Mouse (Mus musculus) CH12.LX (cell line): Measurements from ENCODE around the gene Cox8a. TPM values are rescaled to one million over a fixed set of nuclear protein-coding genes. Genes with fewer than 3 reads are reported as not detected.

Experiments used
- DNase-seq: peaks from one replicate; pipeline ENCODE4 v3.0.0-alpha.2; 2013; ENCODE audit errors: extremely low read depth
- H3K27ac ChIP-seq: 2 replicates; pipeline ENCODE4 v1.5.1; 2012; ENCODE audit warnings: low read depth, mild to moderate bottlenecking, control low read depth, moderate library complexity; ENCODE audit not compliant: insufficient read depth
- H3K27me3 ChIP-seq: replicated peaks from 2 replicates; pipeline ENCODE3; 2012; ENCODE audit warnings: inconsistent platforms
- H3K36me3 ChIP-seq, 2 experiments: replicated peaks in 1 of 2; 2 replicates each; pipeline versions ENCODE3 to v1.6.1; 2012; ENCODE audit warnings: inconsistent platforms in 1 of 2, low read length in 1 of 2, mild to moderate bottlenecking in 1 of 2, mixed read lengths in 1 of 2, moderate library complexity in 1 of 2; ENCODE audit not compliant: control insufficient read depth in 1 of 2, insufficient read depth in 1 of 2
- H3K4me1 ChIP-seq, 2 experiments: 2 replicates each; pipeline ENCODE4 v1.6.1; 2012; ENCODE audit warnings: inconsistent platforms in 1 of 2, moderate library complexity in 1 of 2; ENCODE audit not compliant: insufficient read depth in 2 of 2, control insufficient read depth in 1 of 2
- H3K4me2 ChIP-seq: 2 replicates; pipeline ENCODE4 v1.6.1; 2012; ENCODE audit warnings: low read depth, mild to moderate bottlenecking, control low read depth; ENCODE audit not compliant: poor library complexity, insufficient read depth, severe bottlenecking
- H3K4me3 ChIP-seq, 3 experiments: fragments of 150-350 bp in 1 of 3; sonication (generic) in 1 of 3; replicated peaks in 1 of 3; 2 replicates each; pipeline versions ENCODE3 to v1.5.1; 2011 to 2012; ENCODE audit warnings: low read depth in 2 of 3, low read length in 2 of 3, mild to moderate bottlenecking in 2 of 3, moderate library complexity in 2 of 3, control low read depth in 1 of 3, improper control_type of control experiment in 1 of 3, inconsistent platforms in 1 of 3, mixed read lengths in 1 of 3; ENCODE audit not compliant: poor library complexity in 1 of 3
- H3K79me2 ChIP-seq: replicated peaks from 2 replicates; pipeline ENCODE4 v1.6.1; 2012; ENCODE audit warnings: mild to moderate bottlenecking, moderate library complexity; ENCODE audit not compliant: control insufficient read depth, poor library complexity, insufficient read depth, severe bottlenecking; ENCODE audit errors: extremely low read depth
- H3K9ac ChIP-seq: 2 replicates; pipeline ENCODE4 v1.6.1; 2012; ENCODE audit warnings: low read depth, mild to moderate bottlenecking, control low read depth, moderate library complexity; ENCODE audit not compliant: insufficient read depth
- H3K9me3 ChIP-seq: replicated peaks from 2 replicates; pipeline ENCODE3; 2012; ENCODE audit warnings: low read length, inconsistent platforms, mixed read lengths
- CHD2 ChIP-seq: IDR thresholded peaks from 2 replicates; pipeline ENCODE4 v1.6.1; 2011; ENCODE audit warnings: low read length, improper control_type of control experiment
- EP300 ChIP-seq: IDR thresholded peaks from 2 replicates; pipeline ENCODE4 v1.6.1; 2011; ENCODE audit warnings: low read length, improper control_type of control experiment
- HCFC1 ChIP-seq: IDR thresholded peaks from 2 replicates; pipeline ENCODE4 v1.6.1; 2012; ENCODE audit warnings: low read depth, mild to moderate bottlenecking, inconsistent platforms, low read length, improper control_type of control experiment
- JUN ChIP-seq: IDR thresholded peaks from 2 replicates; pipeline ENCODE4 v1.6.1; 2011; ENCODE audit warnings: low read depth, mild to moderate bottlenecking, low read length, improper control_type of control experiment, moderate library complexity; ENCODE audit not compliant: insufficient read depth
- JUND ChIP-seq: conservative IDR thresholded peaks from 2 replicates; pipeline ENCODE4 v1.6.1; 2011; ENCODE audit warnings: low read depth, low read length, improper control_type of control experiment
- MAZ ChIP-seq: IDR thresholded peaks from 2 replicates; pipeline ENCODE4 v1.6.1; 2012; ENCODE audit warnings: low read depth, mild to moderate bottlenecking, inconsistent platforms, low read length, improper control_type of control experiment, moderate library complexity
- MEF2A ChIP-seq: IDR thresholded peaks from 2 replicates; pipeline ENCODE4 v1.6.1; 2014; ENCODE audit warnings: low read depth, mild to moderate bottlenecking, inconsistent platforms, low read length, improper control_type of control experiment, borderline replicate concordance
- NRF1 ChIP-seq: IDR thresholded peaks from 2 replicates; pipeline ENCODE4 v1.6.1; 2014; ENCODE audit warnings: low read depth, mild to moderate bottlenecking, inconsistent platforms, low read length, improper control_type of control experiment, moderate library complexity
- PAX5 ChIP-seq: IDR thresholded peaks from 2 replicates; pipeline ENCODE4 v1.6.1; 2012; ENCODE audit warnings: low read length, inconsistent platforms, mixed read lengths
- RAD21 ChIP-seq: IDR thresholded peaks from 2 replicates; pipeline ENCODE4 v1.6.1; 2011; ENCODE audit warnings: low read depth, mild to moderate bottlenecking, low read length, improper control_type of control experiment, moderate library complexity
- SIN3A ChIP-seq: IDR thresholded peaks from 2 replicates; pipeline ENCODE4 v1.6.1; 2012; ENCODE audit warnings: low read length, improper control_type of control experiment, inconsistent platforms
- TCF12 ChIP-seq: IDR thresholded peaks from 2 replicates; pipeline ENCODE4 v1.6.1; 2014; ENCODE audit warnings: low read depth, mild to moderate bottlenecking, inconsistent platforms, low read length, improper control_type of control experiment
- ZMIZ1 ChIP-seq: IDR thresholded peaks from 2 replicates; pipeline ENCODE4 v1.6.1; 2012; ENCODE audit warnings: low read depth, mild to moderate bottlenecking, inconsistent platforms, low read length, improper control_type of control experiment
- dilution Hi-C: fragments of 300-500 bp; cut with MboI; formaldehyde crosslinking; loops from 2 replicates; pipeline ENCODE4 v1.14.3; 2020; ENCODE audit warnings: low sequenced_read_pairs; ENCODE audit not compliant: extremely low pct_unique_long_range_greater_than_20kb, extremely low pct_ligation_motif_present
- in situ Hi-C: fragments of 300-500 bp; cut with MboI; formaldehyde crosslinking; loops from 3 replicates; pipeline ENCODE4 v1.14.3; 2019; ENCODE audit warnings: low sequenced_read_pairs, low pct_ligation_motif_present, low pct_unique_long_range_greater_than_20kb, mixed read lengths
- polyA plus RNA-seq: library from polyadenylated mRNA; unstranded; fragments of >175 nt; gene quantifications from 2 replicates; pipeline ENCODE4 v1.2.1, GENCODE M21; 2012; ENCODE audit warnings: low read depth; ENCODE audit not compliant: insufficient read length
- total RNA-seq, 2 experiments: library from RNA; depleted of rRNA; stranded (reverse); fragments of 300-350 nt in 1 of 2; fragments of >200 nt in 1 of 2; gene quantifications; 2 replicates each; pipeline ENCODE4 v1.2.3; 2012 to 2014

Gene Cox8a
- total and polyA plus RNA-seq, 3 experiments = 326 to 896 (median 822) TPM

DNA sequence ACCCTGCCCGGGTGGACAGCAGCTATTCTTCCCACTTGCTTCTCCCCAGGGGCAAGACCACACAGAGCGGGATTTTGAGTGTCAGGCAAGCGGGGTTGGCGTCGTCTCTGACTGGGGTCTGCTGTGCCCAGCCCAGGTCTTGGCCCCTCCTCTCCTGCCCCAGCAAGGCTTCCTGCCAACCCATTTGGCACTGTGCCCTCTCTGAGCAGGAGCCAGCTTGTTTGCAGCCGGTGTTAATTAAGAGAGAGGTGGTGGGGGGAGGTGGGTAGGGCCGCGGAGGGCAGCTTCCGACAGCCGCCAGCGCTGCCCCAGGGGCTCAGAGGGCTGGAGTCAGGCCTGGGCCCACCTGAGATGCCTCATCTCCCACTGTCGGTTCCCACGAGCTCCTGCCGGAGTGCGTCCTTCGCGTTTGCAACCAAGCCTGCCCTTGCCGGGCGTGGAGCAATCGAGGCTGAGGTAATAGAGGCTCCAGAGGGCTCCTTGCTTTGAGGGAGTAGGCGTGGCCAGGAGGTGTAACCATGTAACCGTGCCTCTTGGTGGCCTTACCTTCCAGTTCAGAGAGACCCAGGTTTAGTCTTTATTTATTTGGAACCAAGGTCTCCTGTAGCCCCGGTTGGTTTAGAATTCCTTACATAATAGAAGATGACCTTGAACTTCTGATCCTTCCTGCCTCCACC, 35.0 kb downstream of the Cox8a start:
- Histone ChIP-seq H3K9ac (no peak overlapping the region), H3K4me3 (no peak overlapping the region), H3K36me3 (no peaks in the 10 kb centered on the region), H3K4me2 (no peak overlapping the region), H3K9me3 (no peaks in the 10 kb centered on the region), H3K4me1 (peaks cover 5 to 6% of the 10 kb centered on the region in 2 experiments; a peak in 1 of 4 replicates), H3K27me3 (peaks cover 87% of the 10 kb centered on the region), H3K79me2 (no peaks in the 10 kb centered on the region), H3K27ac (no peak overlapping the region)
- TF ChIP-seq RAD21 = no peak
- TF ChIP-seq CHD2 = no peak
- TF ChIP-seq MAZ = no peak
- TF ChIP-seq MEF2A = no peak
- no peak for TF ChIP-seq JUN
- no peak for TF ChIP-seq TCF12
- TF ChIP-seq SIN3A = no peak
- no peak for TF ChIP-seq JUND
- no peak for TF ChIP-seq PAX5
- in situ Hi-C loops = no loop called here
- no peak for DNase-seq
- dilution Hi-C loops = no loop called here

DNA sequence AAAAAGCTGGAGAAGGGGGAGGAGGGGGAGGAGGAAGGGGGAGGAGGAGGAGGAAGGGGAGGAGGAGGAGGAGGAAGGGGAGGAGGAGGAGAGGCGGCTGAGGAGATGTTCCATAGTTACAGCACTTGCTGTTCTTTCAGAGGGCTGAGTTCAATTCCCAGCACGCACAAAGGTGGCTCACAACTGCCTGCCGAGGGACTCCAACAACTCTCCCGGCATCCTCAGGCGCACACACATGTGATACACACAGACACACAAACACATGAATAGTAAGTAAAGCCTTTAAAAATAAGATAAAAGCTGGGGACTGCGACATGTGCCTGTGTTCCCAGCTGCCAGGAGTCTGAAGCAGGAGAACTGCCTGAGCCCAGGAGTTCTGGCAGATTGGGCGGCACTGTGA, 35.9 kb downstream of the Cox8a start:
- no peaks in the 10 kb centered on the region for H3K36me3 ChIP-seq
- no peak overlapping the region for H3K4me3 ChIP-seq
- dilution Hi-C loops = no loop called here
- no peak for DNase-seq
- no peaks in the 10 kb centered on the region for H3K79me2 ChIP-seq
- no peak overlapping the region for H3K27ac ChIP-seq
- no peak overlapping the region for H3K4me2 ChIP-seq
- H3K4me1 ChIP-seq = peaks cover 2 to 4% of the 10 kb centered on the region in 2 experiments; a peak in 1 of 4 replicates
- H3K9me3 ChIP-seq = no peaks in the 10 kb centered on the region
- in situ Hi-C loops = no loop called here
- TF ChIP-seq ZMIZ1 = no peak
- no peak for TF ChIP-seq HCFC1
- no peak for TF ChIP-seq NRF1
- TF ChIP-seq EP300 = no peak
- TF ChIP-seq, all 38 proteins: peak for 0
- Histone ChIP-seq H3K9ac (no peak overlapping the region), H3K27me3 (peaks cover 90% of the 10 kb centered on the region)
